Mouse (Mus musculus): Measurements from ENCODE around the gene Rfx4. TPM values are rescaled to one million over a fixed set of nuclear protein-coding genes. Genes with fewer than 3 reads are reported as not detected.

The Rfx4 gene
- total and polyA plus RNA-seq, 3 experiments = 0.09 TPM; not detected in 2

DNA sequence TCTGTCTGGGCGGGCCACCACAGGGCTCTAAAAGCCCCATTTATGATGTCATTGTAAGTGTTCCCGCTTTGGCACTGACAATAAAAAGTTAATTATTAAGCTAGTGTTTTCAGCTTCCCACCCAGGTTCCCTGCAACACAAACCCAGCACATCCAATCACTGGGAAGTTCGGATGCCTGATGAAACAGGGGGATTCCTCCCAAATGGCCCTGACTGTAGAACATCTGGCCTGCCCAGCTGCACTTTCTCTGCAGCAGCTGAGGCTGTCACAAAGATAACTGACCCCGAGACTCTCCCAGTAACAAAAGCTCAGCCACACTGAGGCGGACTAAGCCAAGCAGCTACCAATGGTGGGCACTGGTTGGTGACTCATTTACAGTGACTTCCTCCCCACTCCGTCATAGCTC is 130.4 kb downstream of the Rfx4 start:
- intact Hi-C loops (cut with DNase I) = no loop called here
- DNase-seq = peak; percentile 37 to 58
- peaks cover 1% of the 10 kb centered on the region for H3K4me1 ChIP-seq (ENCODE audit: control insufficient read depth, insufficient read depth, low read length)
- H3K79me2 ChIP-seq (replicated peaks; ENCODE audit: control insufficient read depth, insufficient read depth, low read length) = no peaks in the 10 kb centered on the region
- H3K27me3 ChIP-seq (ENCODE audit: control insufficient read depth, insufficient read depth, low read length) = no peaks in the 10 kb centered on the region
- no peak overlapping the region for H3K9ac ChIP-seq (ENCODE audit: low read depth, low read length)
- no peak overlapping the region for H3K4me3 ChIP-seq
- TF ChIP-seq CTCF (IDR thresholded peaks at IDR 0.05) (no peak), POLR2A (IDR thresholded peaks at IDR 0.05; ENCODE audit: insufficient read depth, low read depth, low read length) (no peak), EP300 (IDR thresholded peaks at IDR 0.05; ENCODE audit: insufficient read depth, low read depth, low read length) (no peak)
- H3K27ac ChIP-seq = no peak overlapping the region
- no peaks in the 10 kb centered on the region for H3K36me3 ChIP-seq (ENCODE audit: control insufficient read depth, insufficient read depth, low read length)
- WGBS = 41% methylated on average over 6 of the region's 6 CpGs

DNA sequence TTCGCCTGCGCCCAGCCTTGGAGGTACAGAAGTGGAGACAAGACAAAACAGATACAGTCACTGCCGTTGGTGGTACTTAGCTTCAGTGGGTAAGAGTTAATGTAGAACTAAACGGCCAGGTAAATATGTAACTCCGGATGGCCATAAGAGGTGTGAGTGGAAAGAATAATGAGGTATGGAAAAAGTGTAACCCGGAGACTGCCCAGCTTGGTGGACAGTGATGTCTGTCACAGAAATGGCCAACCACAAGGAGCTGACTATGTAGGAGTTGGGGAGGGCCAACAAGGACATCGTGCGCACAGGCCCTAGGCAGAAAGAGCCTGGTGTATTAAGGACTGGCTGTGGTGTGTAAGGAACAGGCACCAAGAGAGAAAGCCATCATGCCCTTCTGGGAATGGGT is 130.9 kb downstream of the Rfx4 start:
- no peak for DNase-seq
- Histone ChIP-seq H3K36me3 (ENCODE audit: control insufficient read depth, insufficient read depth, low read length) (no peaks in the 10 kb centered on the region), H3K4me3 (no peak overlapping the region), H3K27ac (no peak overlapping the region), H3K9ac (ENCODE audit: low read depth, low read length) (no peak overlapping the region), H3K4me1 (ENCODE audit: control insufficient read depth, insufficient read depth, low read length) (peaks cover 1% of the 10 kb centered on the region), H3K27me3 (ENCODE audit: control insufficient read depth, insufficient read depth, low read length) (no peaks in the 10 kb centered on the region), H3K79me2 (replicated peaks; ENCODE audit: control insufficient read depth, insufficient read depth, low read length) (no peaks in the 10 kb centered on the region)
- intact Hi-C loops (cut with DNase I) = no loop called here
- no peak for TF ChIP-seq POLR2A (IDR thresholded peaks at IDR 0.05; ENCODE audit: insufficient read depth, low read depth, low read length)
- TF ChIP-seq CTCF (IDR thresholded peaks at IDR 0.05) = no peak
- no peak for TF ChIP-seq EP300 (IDR thresholded peaks at IDR 0.05; ENCODE audit: insufficient read depth, low read depth, low read length)
- WGBS = 77% methylated on average over 8 of the region's 8 CpGs

DNA sequence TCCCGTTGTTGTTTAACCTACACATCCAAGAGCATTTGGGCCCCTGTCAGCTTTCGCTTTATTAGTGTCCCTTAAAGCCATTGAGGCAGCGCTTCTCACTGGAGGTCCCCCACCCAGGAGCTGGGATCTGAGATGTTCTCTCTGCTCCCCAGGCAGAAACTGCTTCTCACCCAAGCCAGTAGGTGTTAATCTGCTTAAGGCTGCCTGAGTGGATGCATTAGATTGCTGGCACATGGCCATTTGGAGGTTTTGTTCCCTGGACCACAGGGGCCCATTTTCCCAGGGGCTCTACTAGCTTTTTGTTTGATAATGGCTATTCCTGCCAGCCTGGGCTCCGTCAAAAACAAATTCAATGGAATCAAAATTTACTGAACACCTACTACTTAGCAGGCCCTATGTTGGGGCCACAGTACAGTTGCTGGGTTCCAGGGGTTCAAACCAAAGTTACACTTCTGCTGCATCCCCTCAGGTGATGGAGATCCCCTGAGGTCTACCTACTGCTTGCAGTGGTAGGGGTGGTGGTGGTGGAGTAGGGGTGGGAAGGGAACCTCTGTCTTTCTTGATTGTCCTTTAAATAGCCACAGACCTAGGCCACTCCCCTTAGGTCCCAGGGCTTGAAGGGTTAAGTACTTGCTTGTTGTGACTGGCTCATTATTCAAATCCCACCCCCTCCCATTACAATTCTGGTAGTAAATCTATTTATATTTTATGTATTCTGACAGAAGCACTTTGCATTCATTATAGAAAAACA is 133.4 kb downstream of the Rfx4 start:
- Histone ChIP-seq H3K4me1 (ENCODE audit: control insufficient read depth, insufficient read depth, low read length) (peaks cover 1% of the 10 kb centered on the region), H3K4me3 (no peak overlapping the region), H3K36me3 (ENCODE audit: control insufficient read depth, insufficient read depth, low read length) (no peaks in the 10 kb centered on the region), H3K27me3 (ENCODE audit: control insufficient read depth, insufficient read depth, low read length) (no peaks in the 10 kb centered on the region), H3K9ac (ENCODE audit: low read depth, low read length) (no peak overlapping the region), H3K27ac (no peak overlapping the region), H3K79me2 (replicated peaks; ENCODE audit: control insufficient read depth, insufficient read depth, low read length) (no peaks in the 10 kb centered on the region)
- 67% methylated on average over 4 of the region's 4 CpGs for WGBS
- no peak for TF ChIP-seq CTCF (IDR thresholded peaks at IDR 0.05)
- TF ChIP-seq POLR2A (IDR thresholded peaks at IDR 0.05; ENCODE audit: insufficient read depth, low read depth, low read length) = no peak
- no peak for TF ChIP-seq EP300 (IDR thresholded peaks at IDR 0.05; ENCODE audit: insufficient read depth, low read depth, low read length)
- DNase-seq = no peak
- intact Hi-C loops (cut with DNase I) = no loop called here

DNA sequence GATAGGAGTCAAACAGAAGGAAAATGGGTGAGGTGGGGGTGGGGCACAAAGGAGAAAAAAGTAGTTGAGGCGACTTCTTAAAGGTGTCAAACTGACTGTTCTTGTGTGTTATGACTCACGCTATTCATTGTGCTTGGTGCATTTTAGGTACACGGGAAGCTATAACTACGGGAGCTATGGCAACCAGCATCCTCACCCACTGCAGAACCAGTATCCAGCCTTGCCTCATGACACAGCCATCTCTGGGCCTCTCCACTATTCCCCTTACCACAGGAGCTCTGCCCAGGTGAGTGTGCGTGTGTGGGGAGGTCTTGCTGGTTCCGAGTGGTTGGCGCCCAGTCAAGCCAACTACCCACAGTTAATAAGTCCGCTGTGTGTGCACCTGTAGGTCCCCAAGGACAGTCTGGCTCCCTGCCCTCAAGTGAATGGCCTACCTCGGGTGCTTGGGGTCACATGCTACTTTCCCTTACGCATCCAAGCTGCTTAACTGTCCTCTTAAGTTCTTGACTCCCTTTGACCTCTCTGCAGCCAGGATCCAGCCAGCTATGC is 140.0 kb downstream of the Rfx4 start:
- no peaks in the 10 kb centered on the region for H3K27me3 ChIP-seq (ENCODE audit: control insufficient read depth, insufficient read depth, low read length)
- no peaks in the 10 kb centered on the region for H3K79me2 ChIP-seq (replicated peaks; ENCODE audit: control insufficient read depth, insufficient read depth, low read length)
- H3K4me1 ChIP-seq (ENCODE audit: control insufficient read depth, insufficient read depth, low read length) = no peaks in the 10 kb centered on the region
- H3K4me3 ChIP-seq = no peak overlapping the region
- TF ChIP-seq EP300 (IDR thresholded peaks at IDR 0.05; ENCODE audit: insufficient read depth, low read depth, low read length) (no peak), POLR2A (IDR thresholded peaks at IDR 0.05; ENCODE audit: insufficient read depth, low read depth, low read length) (no peak), CTCF (IDR thresholded peaks at IDR 0.05) (no peak)
- H3K9ac ChIP-seq (ENCODE audit: low read depth, low read length) = no peak overlapping the region
- WGBS = 90% methylated on average over 10 of the region's 10 CpGs
- no peaks in the 10 kb centered on the region for H3K36me3 ChIP-seq (ENCODE audit: control insufficient read depth, insufficient read depth, low read length)
- no peak overlapping the region for H3K27ac ChIP-seq
- DNase-seq = no peak
- intact Hi-C loops (cut with DNase I) = no loop called here

DNA sequence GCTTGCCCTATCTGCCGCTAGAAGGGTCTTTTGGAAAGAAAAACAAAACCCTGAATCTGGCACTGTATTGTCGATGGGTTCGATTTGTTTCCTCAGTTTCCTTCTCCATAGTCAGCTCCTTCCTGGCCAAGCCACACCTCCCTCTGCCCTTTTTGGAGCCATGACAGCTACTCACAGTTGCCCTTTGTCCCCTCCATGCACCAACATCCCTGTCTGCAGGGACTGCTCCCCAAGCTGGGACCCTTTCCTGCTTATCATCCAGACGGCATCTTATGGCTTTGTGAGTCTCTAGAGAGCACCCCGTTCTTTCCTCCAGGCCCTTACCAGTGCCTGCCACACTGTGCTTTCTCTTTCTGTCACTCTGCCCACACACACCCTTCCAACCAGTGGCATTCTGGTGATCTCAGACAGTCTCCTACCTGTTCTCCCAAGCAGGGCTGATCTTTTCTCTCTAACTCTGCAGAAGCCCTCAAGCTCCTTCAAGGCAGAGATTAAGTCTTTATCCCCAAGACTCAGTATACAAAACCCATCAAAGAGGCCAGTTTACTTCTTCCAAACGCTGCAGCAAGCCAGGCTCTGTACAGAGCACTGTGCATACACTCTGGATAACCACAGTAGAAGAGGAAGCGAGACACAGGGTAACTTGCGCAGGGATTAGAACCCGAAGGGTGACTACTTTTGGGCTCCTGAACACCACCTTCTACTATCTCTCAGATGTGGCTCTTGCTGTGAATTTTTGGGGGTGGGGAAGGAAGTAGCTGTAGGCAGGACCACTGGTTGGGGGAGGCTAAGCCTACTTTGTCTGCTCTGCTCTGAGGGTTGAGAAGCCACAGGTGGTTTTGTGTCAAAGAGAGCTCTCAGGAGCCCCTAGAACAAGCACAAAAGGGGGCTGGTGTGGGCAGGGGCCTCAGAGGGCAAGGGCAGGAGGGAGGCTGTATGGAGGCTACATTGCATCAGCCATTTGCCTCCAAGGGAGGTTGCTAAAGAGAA is 141.4 kb downstream of the Rfx4 start:
- H3K27me3 ChIP-seq (ENCODE audit: control insufficient read depth, insufficient read depth, low read length) = no peaks in the 10 kb centered on the region
- peaks cover 1% of the 10 kb centered on the region; the same call in 1 of the 2 replicates for H3K4me1 ChIP-seq (ENCODE audit: control insufficient read depth, insufficient read depth, low read length)
- WGBS = 54% methylated on average over 9 of the region's 9 CpGs

More for the DNA sequence above, 141.4 kb downstream of the Rfx4 start:
- TF ChIP-seq EP300 (IDR thresholded peaks at IDR 0.05; ENCODE audit: insufficient read depth, low read depth, low read length) = no peak
- no peak for TF ChIP-seq CTCF (IDR thresholded peaks at IDR 0.05)
- TF ChIP-seq POLR2A (IDR thresholded peaks at IDR 0.05; ENCODE audit: insufficient read depth, low read depth, low read length) = no peak
- no peak for DNase-seq
- Histone ChIP-seq H3K79me2 (replicated peaks; ENCODE audit: control insufficient read depth, insufficient read depth, low read length) (no peaks in the 10 kb centered on the region), H3K36me3 (ENCODE audit: control insufficient read depth, insufficient read depth, low read length) (no peaks in the 10 kb centered on the region), H3K4me3 (no peak overlapping the region), H3K9ac (ENCODE audit: low read depth, low read length) (no peak overlapping the region), H3K27ac (no peak overlapping the region)
- intact Hi-C loops (cut with DNase I) = no loop called here

All from heart, adult 2 months (tissue).